Mouse (Mus musculus) kidney, adult 2 months (tissue): ENCODE results near the gene Camk2d. TPM values are rescaled to one million over a fixed set of nuclear protein-coding genes. Genes with fewer than 3 reads are reported as not detected.

Experiments
- DNase-seq: peaks from one replicate; pipeline ENCODE4 v3.0.0; 2021
- H3K27ac ChIP-seq: fragments of 200-500 bp; 2 replicates; pipeline ENCODE4 v1.5.1; 2012; ENCODE audit warnings: low read depth, low read length, control low read depth, inconsistent platforms; ENCODE audit not compliant: insufficient read depth
- H3K27me3 ChIP-seq: fragments of 200-500 bp; replicated peaks from 2 replicates; pipeline ENCODE4 v1.6.1; 2012; ENCODE audit warnings: mild to moderate bottlenecking, moderate library complexity, low read length, inconsistent platforms; ENCODE audit not compliant: control insufficient read depth, insufficient read depth
- H3K36me3 ChIP-seq: fragments of 200-500 bp; 2 replicates; pipeline ENCODE4 v1.6.1; 2012; ENCODE audit warnings: mild to moderate bottlenecking, moderate library complexity, low read length, inconsistent platforms; ENCODE audit not compliant: control insufficient read depth, insufficient read depth
- H3K4me1 ChIP-seq: fragments of 200-500 bp; 2 replicates; pipeline ENCODE4 v1.6.1; 2011; ENCODE audit warnings: low read length; ENCODE audit not compliant: control insufficient read depth, insufficient read depth
- H3K4me3 ChIP-seq: fragments of 200-500 bp; 2 replicates; pipeline ENCODE4 v1.5.1; 2011; ENCODE audit warnings: mild to moderate bottlenecking, low read depth, low read length, control low read depth; ENCODE audit not compliant: insufficient read depth
- CTCF ChIP-seq: fragments of 200-500 bp; conservative IDR thresholded peaks from 2 replicates; pipeline ENCODE4 v1.5.1; 2011; ENCODE audit warnings: low read depth, mild to moderate bottlenecking, control low read depth, low read length, moderate library complexity, mixed read lengths; ENCODE audit not compliant: insufficient read depth, insufficient read length
- POLR2A ChIP-seq: fragments of 200-500 bp; IDR thresholded peaks from one replicate; pipeline ENCODE4 v1.6.1; 2011; ENCODE audit warnings: low read depth, low read length, control low read depth
- WGBS: fragments of 180-500 bp; shearing (Covaris S2); methylation state at CpG from one replicate; pipeline ENCODE4 v1.1.7; 2018; 5-methylcytosine and 5-hydroxymethylcytosine counted together
- polyA plus RNA-seq: library from polyadenylated mRNA; depleted of rRNA; stranded (reverse); fragments of >200 nt; gene quantifications from 2 replicates; pipeline ENCODE4 v1.2.3, GENCODE M21; 2012

Camk2d gene
- polyA plus RNA-seq, 1 experiment: 37.9 TPM

DNA sequence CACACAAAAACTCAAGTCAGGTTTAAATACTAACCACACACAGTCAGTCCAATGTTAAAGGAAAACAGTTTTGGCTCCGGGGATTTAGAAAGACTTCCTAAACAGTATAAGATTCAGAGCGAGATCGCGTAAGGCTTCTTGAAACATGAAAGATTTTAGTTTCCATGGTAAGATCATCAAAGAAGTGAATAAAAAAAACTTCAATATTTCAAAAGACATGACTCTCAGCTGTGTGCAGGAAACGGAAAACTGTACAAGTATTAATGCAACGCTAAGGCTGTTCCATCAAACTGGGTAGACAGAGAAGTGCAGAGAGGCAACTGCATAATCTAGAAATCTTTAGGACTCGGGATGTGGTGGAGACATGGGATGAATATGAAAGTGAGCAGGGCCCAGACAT lies 6.5 kb upstream of the Camk2d start:
- 94% methylated on average over 7 of the region's 7 CpGs for WGBS
- no peak overlapping the region for H3K4me3 ChIP-seq
- H3K27ac ChIP-seq: no peak overlapping the region
- TF ChIP-seq POLR2A (no peak), CTCF (no peak)
- H3K4me1 ChIP-seq: no peaks in the 10 kb centered on the region
- no peaks in the 10 kb centered on the region for H3K27me3 ChIP-seq
- no peaks in the 10 kb centered on the region for H3K36me3 ChIP-seq
- no peak for DNase-seq

DNA sequence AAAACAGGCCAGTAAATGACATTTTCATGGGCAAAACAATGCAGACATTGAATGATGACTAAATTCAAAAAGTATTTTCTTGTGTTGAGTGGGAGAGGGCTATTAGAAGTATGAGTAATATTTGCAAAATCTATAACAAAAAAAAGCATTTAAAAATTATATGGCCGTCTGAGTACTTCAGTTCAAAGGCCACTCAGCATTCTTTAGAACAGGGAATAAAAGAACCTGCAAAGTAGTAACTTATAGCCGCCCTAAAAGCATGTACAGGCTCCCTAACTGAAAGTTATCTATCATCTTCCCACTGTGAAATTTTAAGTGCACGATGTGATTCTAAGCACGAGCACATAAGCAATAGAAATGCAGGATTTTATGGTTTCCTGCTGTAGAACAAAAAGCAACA lies 646 bp upstream of the Camk2d start:
- no peak overlapping the region for H3K4me3 ChIP-seq
- no peaks in the 10 kb centered on the region for H3K27me3 ChIP-seq
- DNase-seq: no peak
- TF ChIP-seq CTCF: no peak
- no peak for TF ChIP-seq POLR2A
- H3K27ac ChIP-seq: no peak overlapping the region
- no peaks in the 10 kb centered on the region for H3K36me3 ChIP-seq
- no peaks in the 10 kb centered on the region for H3K4me1 ChIP-seq
- 58% methylated on average over 4 of the region's 4 CpGs for WGBS

DNA sequence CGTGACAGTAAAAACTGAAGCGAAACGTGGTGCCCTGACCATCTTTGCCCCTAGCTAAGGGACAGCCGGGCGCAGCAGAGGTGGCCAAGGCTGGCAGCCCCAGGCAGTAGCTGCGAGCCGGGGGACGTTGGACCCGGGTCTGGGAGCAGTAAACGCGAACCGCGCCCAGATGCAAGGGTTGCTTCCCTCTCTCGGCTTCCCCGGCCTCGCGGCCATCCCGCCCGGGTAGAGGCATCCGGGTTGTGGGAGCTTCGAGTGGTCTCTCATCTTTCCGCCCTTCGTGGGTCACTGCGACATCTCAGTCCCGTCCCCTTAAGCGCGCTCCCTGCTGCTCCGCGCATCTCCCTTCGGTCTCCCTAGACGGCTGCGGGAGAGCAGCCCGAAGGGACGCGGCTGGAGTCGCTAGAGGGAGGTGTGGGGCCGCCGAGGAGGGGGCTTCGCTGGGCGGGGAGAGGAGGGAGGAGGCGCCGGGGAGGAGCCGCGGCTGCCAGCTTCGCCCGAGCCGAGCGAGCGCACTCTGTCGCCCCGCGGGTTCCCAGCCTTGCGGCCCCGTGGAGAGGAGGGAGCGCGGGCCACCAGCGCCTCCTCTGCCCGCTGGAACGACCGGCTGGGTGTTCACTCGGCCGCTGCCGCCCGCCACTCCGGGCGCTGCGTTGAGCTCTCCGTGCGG lies 524 bp downstream of the Camk2d start:
- H3K4me3 ChIP-seq: peak overlapping the region; percentile 90
- peak; percentile 88 for DNase-seq
- H3K4me1 ChIP-seq: no peaks in the 10 kb centered on the region
- under 1% methylated on average over 64 of the region's 69 CpGs for WGBS
- H3K36me3 ChIP-seq: no peaks in the 10 kb centered on the region
- peak overlapping the region; percentile 96 for H3K27ac ChIP-seq
- TF ChIP-seq CTCF: peak; percentile 46; the same call in 1 of the 2 replicates
- no peak for TF ChIP-seq POLR2A
- no peaks in the 10 kb centered on the region for H3K27me3 ChIP-seq

DNA sequence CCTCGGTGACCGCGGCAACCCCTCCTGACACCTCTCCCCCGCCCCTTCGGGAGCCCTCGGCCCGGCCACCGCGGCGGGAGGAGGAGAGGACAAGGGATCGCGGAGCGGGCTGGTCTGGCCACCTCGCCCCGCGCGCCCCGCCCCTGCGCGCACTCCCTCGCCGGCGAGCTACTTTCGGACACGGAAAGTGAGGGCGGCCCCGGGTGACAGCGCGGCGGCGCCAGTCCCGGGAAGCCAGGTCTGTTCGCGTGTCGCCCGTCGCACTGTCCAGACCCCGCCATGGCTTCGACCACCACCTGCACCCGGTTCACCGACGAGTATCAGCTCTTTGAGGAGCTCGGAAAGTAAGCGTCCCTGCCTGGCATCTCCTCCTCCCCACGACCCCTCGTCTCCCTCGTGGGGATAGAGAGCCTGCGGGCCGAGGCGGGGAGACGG lies 1.1 kb downstream of the Camk2d start:
- DNase-seq: peak; percentile 87

DNA sequence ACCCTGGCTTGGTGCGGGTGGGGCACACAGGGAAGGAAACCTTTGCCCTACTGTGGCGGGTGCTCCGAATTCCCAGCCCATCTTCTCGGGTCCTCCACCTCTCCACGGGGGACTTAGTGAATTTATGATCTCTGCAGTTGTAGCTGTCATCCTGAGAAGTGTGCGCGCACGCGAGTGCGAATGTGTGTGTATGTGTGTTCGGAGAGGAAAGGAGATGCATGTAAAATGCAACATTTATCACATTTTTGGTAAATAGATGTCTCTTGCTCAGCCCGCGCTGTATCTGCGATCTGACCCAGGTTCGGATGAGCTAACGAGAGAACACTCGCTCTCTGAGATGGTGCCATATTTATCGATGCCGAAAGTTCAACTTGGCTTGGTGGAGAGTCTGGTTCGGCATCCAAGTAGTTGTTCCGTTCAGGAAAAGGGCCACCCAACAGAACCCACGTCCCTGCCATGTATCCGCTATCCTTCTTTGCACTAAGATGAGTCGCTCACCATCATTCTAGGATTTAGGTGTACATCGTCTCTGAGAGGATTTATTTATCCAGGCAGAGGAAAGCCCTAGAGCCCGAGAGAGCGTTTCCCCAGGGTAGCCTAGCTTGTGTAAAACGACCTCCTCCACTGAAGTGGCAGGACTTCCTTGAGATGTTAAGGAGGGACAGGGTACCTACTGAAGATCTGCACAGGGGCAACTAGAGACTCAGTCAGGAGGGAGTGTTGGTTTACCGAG lies 1.7 kb downstream of the Camk2d start:
- Histone ChIP-seq H3K4me1 (no peaks in the 10 kb centered on the region), H3K27me3 (no peaks in the 10 kb centered on the region), H3K4me3 (peak overlapping the region; percentile 90), H3K36me3 (no peaks in the 10 kb centered on the region), H3K27ac (peak overlapping the region; percentile 96)
- DNase-seq: peak; percentile 35
- WGBS: under 1% methylated on average over 29 of the region's 29 CpGs
- TF ChIP-seq CTCF (no peak), POLR2A (no peak)

More for the DNA sequence above, 1.1 kb downstream of the Camk2d start:
- Histone ChIP-seq H3K27ac (peak overlapping the region; percentile 96), H3K36me3 (no peaks in the 10 kb centered on the region), H3K4me1 (no peaks in the 10 kb centered on the region), H3K27me3 (no peaks in the 10 kb centered on the region), H3K4me3 (peak overlapping the region; percentile 90)
- under 1% methylated on average over 51 of the region's 51 CpGs for WGBS
- no peak for TF ChIP-seq CTCF
- TF ChIP-seq POLR2A: peak; percentile 9

DNA sequence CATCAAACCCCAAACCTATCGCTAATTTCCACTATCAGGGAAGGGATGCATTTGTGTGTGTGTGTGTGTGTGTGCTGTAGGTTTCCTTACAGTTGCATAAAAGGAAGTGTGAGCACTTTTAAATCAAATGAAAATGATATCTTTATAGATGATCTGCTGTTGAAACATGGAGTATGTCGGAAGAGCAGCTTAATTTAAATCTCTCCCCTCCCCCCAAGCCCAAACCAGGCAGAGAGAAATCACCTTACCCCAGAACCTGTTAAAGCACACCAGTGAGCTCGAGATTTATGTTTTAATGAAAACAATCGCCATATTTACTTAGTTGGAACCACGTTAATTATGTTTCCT lies 2.2 kb downstream of the Camk2d start:
- no peak for DNase-seq
- TF ChIP-seq CTCF: no peak
- no peak for TF ChIP-seq POLR2A
- Histone ChIP-seq H3K4me3 (peak overlapping the region; percentile 90), H3K4me1 (no peaks in the 10 kb centered on the region), H3K27ac (peak overlapping the region; percentile 96; the same call in 1 of the 2 replicates), H3K27me3 (no peaks in the 10 kb centered on the region), H3K36me3 (no peaks in the 10 kb centered on the region)
- WGBS: 17% methylated on average over 5 of the region's 5 CpGs

DNA sequence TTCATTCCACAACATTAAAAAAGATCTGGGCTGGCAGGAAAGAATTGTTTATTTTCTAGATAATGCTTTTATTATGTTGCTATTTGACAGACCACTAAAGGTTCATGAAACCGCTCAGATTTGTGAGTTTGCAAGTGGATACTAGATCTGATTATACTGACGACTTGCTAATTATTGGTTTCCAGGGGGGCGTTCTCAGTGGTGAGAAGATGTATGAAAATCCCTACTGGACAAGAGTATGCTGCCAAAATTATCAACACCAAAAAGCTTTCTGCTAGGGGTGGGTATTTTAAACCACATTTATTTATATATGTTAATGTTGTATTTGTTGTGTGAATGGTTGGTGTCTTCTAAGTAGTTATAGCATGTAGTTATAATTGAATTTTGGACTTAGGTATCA lies 2.8 kb downstream of the Camk2d start:
- H3K36me3 ChIP-seq: no peaks in the 10 kb centered on the region
- 71% methylated on average over 3 of the region's 3 CpGs for WGBS

More for the DNA sequence above, 2.8 kb downstream of the Camk2d start:
- Histone ChIP-seq H3K4me3 (no peak overlapping the region), H3K27me3 (no peaks in the 10 kb centered on the region), H3K4me1 (no peaks in the 10 kb centered on the region), H3K27ac (no peak overlapping the region)
- DNase-seq: no peak
- TF ChIP-seq CTCF (no peak), POLR2A (no peak)
